Mouse (Mus musculus): ENCODE results near the gene Pcsk4.

Gene Pcsk4

GRCm38 (mm10) chr10:80271870-80272585, 57.3 kb downstream of the Pcsk4 start:
- no peak for DNase-seq (ENCODE audit: low spot score in 2 of 2)
